Comparison of ENCODE assay signal across 9 mouse cellular contexts in the genomic region with DNA sequence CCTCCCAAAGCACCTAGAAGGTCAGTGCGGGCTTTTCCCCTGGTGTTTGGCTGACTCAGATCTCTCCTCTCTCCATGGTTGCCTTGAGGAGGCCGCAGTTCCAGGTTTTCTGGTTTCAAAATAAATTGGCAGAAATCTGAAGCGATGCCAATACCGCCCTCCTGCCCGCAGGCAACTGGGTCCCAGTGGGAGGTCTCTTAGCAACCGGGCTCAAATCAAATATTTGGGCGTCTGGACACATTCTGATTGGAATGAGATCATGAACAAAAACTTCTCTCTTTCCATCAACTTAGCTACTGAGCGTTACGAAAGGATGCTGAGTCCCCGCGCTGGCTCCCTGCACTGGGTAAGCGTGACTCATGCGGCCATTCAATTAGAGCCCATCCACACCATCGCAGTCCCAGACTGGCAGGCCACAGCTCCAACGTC. TPM values are rescaled to one million over a fixed set of nuclear protein-coding genes. Genes with fewer than 3 reads are reported as not detected.
DNase-seq lines count a peak whose midpoint lies in the region; ATAC-seq lines count a peak whose summit lies in the region.
"Had no signal": no experiment of that assay in that cellular context is flagged by ENCODE, and none has a peak within 500 bp of the region (broad histone marks: within the 10 kb centered on the region; RNA-seq: fewer than 3 reads in every experiment).

No protein-coding gene starts in this region.

- 0 out of 2 replicates have a peak overlapping the region, but pooled peaks have one; percentile 9 for H3K27ac ChIP-seq in hindbrain, embryonic 11.5 days (ENCODE audit: low read depth, low read length)
- no peak overlapping the region for H3K27ac ChIP-seq in hindbrain, embryonic 10.5 days
- H3K27ac ChIP-seq in forebrain, embryonic 15.5 days (replicated peaks): peak overlapping the region; percentile 54
- H3K27ac ChIP-seq in limb, embryonic 15.5 days: peak overlapping the region; percentile 9; the same call in 1 of the 2 replicates
- H3K27ac ChIP-seq: heart, embryonic 13.5 days had no signal

- no peak overlapping the region for H3K4me2 ChIP-seq in hindbrain, embryonic 11.5 days (replicated peaks; ENCODE audit: low read depth, low read length)
- H3K4me2 ChIP-seq in forebrain, embryonic 15.5 days (replicated peaks): no peak overlapping the region
- H3K4me2 ChIP-seq in limb, embryonic 15.5 days: 0 out of 2 replicates have a peak overlapping the region, but pooled peaks have one; percentile 12
- H3K4me2 ChIP-seq: heart, embryonic 13.5 days had no signal

- H3K4me3 ChIP-seq in hindbrain, embryonic 11.5 days (ENCODE audit: low read depth, low read length): no peak overlapping the region
- no peak overlapping the region for H3K4me3 ChIP-seq in hindbrain, embryonic 10.5 days
- H3K4me3 ChIP-seq in forebrain, embryonic 15.5 days: no peak overlapping the region
- no peak overlapping the region for H3K4me3 ChIP-seq in limb, embryonic 15.5 days
- H3K4me3 ChIP-seq: heart, embryonic 13.5 days had no signal

- no peak overlapping the region for H3K9ac ChIP-seq in hindbrain, embryonic 11.5 days (ENCODE audit: low read depth, low read length)
- H3K9ac ChIP-seq in forebrain, embryonic 15.5 days (replicated peaks): no peak overlapping the region
- H3K9ac ChIP-seq in limb, embryonic 15.5 days: no peak overlapping the region
- H3K9ac ChIP-seq: heart, embryonic 13.5 days had no signal

- ATAC-seq in hindbrain, embryonic 11.5 days (ENCODE audit: low FRiP score): no peak
- peak; percentile 89 for ATAC-seq in forebrain, embryonic 15.5 days (replicated peaks)
- peak; percentile 67; the same call in 1 of the 2 replicates for ATAC-seq in limb, embryonic 15.5 days (ENCODE audit: insufficient number of reproducible peaks, low FRiP score, low TSS enrichment, low read depth)
- ATAC-seq in megakaryocyte progenitor cell, adult 5-6 weeks (replicated peaks; ENCODE audit: poor library complexity): no peak
- no peak for ATAC-seq in activated CD4-positive, CD25-positive, alpha-beta regulatory T cell, adult 4 months

- H3K9me3 ChIP-seq in hindbrain, embryonic 11.5 days (ENCODE audit: control insufficient read depth, low read length): no peaks in the 10 kb centered on the region
- no peaks in the 10 kb centered on the region for H3K9me3 ChIP-seq in hindbrain, embryonic 10.5 days
- no peaks in the 10 kb centered on the region for H3K9me3 ChIP-seq in forebrain, embryonic 15.5 days
- H3K9me3 ChIP-seq in limb, embryonic 15.5 days: no peaks in the 10 kb centered on the region
- H3K9me3 ChIP-seq: heart, embryonic 13.5 days had no signal

- H3K27me3 ChIP-seq in hindbrain, embryonic 11.5 days (ENCODE audit: control insufficient read depth, insufficient read depth, low read length): no peaks in the 10 kb centered on the region
- no peaks in the 10 kb centered on the region for H3K27me3 ChIP-seq in hindbrain, embryonic 10.5 days (ENCODE audit: insufficient read depth, poor library complexity, severe bottlenecking)
- no peaks in the 10 kb centered on the region for H3K27me3 ChIP-seq in forebrain, embryonic 15.5 days
- no peaks in the 10 kb centered on the region for H3K27me3 ChIP-seq in limb, embryonic 15.5 days

- peak; percentile 22 for DNase-seq in hindbrain, embryonic 11.5 days (ENCODE audit: low spot score)
- no peak for DNase-seq in hindbrain, embryonic 10.5 days (ENCODE audit: low spot score)
- DNase-seq in adrenal gland, adult 8-10 months: peak; percentile 23
- DNase-seq in thymus, adult 18-20 months: no peak

- WGBS in hindbrain, embryonic 11.5 days: 59% methylated on average over 15 of the region's 15 CpGs
- WGBS in hindbrain, embryonic 10.5 days: 60% methylated on average over 15 of the region's 15 CpGs
- WGBS in forebrain, embryonic 15.5 days: 20% methylated on average over 15 of the region's 15 CpGs
- 43% methylated on average over 15 of the region's 15 CpGs for WGBS in limb, embryonic 15.5 days

- H3K4me1 ChIP-seq in hindbrain, embryonic 11.5 days (replicated peaks; ENCODE audit: control insufficient read depth, insufficient read depth, low read length): no peaks in the 10 kb centered on the region
- H3K4me1 ChIP-seq in hindbrain, embryonic 10.5 days (replicated peaks): peaks cover 13% of the 10 kb centered on the region
- H3K4me1 ChIP-seq in forebrain, embryonic 15.5 days: peaks cover 30% of the 10 kb centered on the region
- H3K4me1 ChIP-seq in limb, embryonic 15.5 days: peaks cover 12% of the 10 kb centered on the region
- H3K4me1 ChIP-seq: heart, embryonic 13.5 days had no signal

- H3K36me3 ChIP-seq in hindbrain, embryonic 11.5 days (ENCODE audit: control insufficient read depth, insufficient read depth, low read length): no peaks in the 10 kb centered on the region
- H3K36me3 ChIP-seq in hindbrain, embryonic 10.5 days: no peaks in the 10 kb centered on the region
- H3K36me3 ChIP-seq in forebrain, embryonic 15.5 days: no peaks in the 10 kb centered on the region
- H3K36me3 ChIP-seq in limb, embryonic 15.5 days: no peaks in the 10 kb centered on the region
- H3K36me3 ChIP-seq: heart, embryonic 13.5 days had no signal

RNA-seq across cellular contexts. Expression of gene Camk1d, which starts 16.1 kb away (rescaled TPM):
- polyA plus RNA-seq in hindbrain, embryonic 11.5 days (2014; fragmentation: Nextera tagmentation; extraction: Ambion mirVana): 2.2 and 2.7 TPM in 2 replicates
- 1.3 and 1.8 TPM in 2 replicates for polyA plus RNA-seq in hindbrain, embryonic 10.5 days (2016; fragmentation: Nextera tagmentation; extraction: Ambion mirVana)
- total RNA-seq in adrenal gland, adult 8-10 months (2022): 10 to 100 TPM in 2 of 4 experiments, 1 to 10 TPM in 2; 7.3 to 13.2 (median 10.9) TPM
- polyA plus RNA-seq in forebrain, embryonic 15.5 days (2015; fragmentation: Nextera tagmentation; extraction: Ambion mirVana): 6.5 and 8.4 TPM in 2 replicates
- 8.4 and 9.0 TPM in 2 replicates for polyA plus RNA-seq in limb, embryonic 15.5 days (2015; fragmentation: Nextera tagmentation; extraction: Ambion mirVana)
- total RNA-seq in megakaryocyte progenitor cell, adult 5-6 weeks (2015): 3.3 and 4.2 TPM in 2 replicates
- total RNA-seq in megakaryocyte progenitor cell, adult 5-6 weeks (2017): 1.1 and 1.5 TPM in 2 replicates
- polyA plus RNA-seq in activated CD4-positive, CD25-positive, alpha-beta regulatory T cell, adult 4 months (2017; shearing (Covaris generic)): 10 to 100 TPM in 1 of 2 experiments, 1 to 10 TPM in 1; 8.3 to 10.5 TPM

Comparison
In these comparisons a context has a peak if more than half of its experiments do, and no peak if none do; other contexts are left out.
1. DNase-seq: peak in hindbrain, embryonic 11.5 days (single experiment) and adrenal gland, adult 8-10 months (single experiment); none in hindbrain, embryonic 10.5 days (single experiment) and thymus, adult 18-20 months (0 of 2).
2. ATAC-seq: peak in forebrain, embryonic 15.5 days (single experiment) and limb, embryonic 15.5 days (single experiment); none in hindbrain, embryonic 11.5 days (single experiment), megakaryocyte progenitor cell, adult 5-6 weeks (single experiment) and activated CD4-positive, CD25-positive, alpha-beta regulatory T cell, adult 4 months (single experiment).